Mouse (Mus musculus) megakaryocyte, embryonic 14.5 days (primary cell): ENCODE measurements around the gene Tekt2.

Experiments used
- FLI1 ChIP-seq: IDR thresholded peaks from 2 replicates; pipeline ENCODE4 v1.6.1; 2012; ENCODE audit warnings: low read length, inconsistent platforms, mixed read lengths
- GATA1 ChIP-seq: IDR thresholded peaks from 3 replicates; pipeline ENCODE4 v1.6.1; 2012; ENCODE audit warnings: mixed read lengths, low read length, inconsistent platforms, borderline replicate concordance

- TF ChIP-seq GATA1, result no peak
- no peak for TF ChIP-seq FLI1
Measured at GRCm38 (mm10) chr4:126343451-126343850, 18.0 kb upstream of the Tekt2 start.
